Mouse (Mus musculus): ENCODE measurements around the gene Aspscr1.

The Aspscr1 gene

GRCm38 (mm10) chr11:120747974-120748373 lies 75.2 kb downstream of the Aspscr1 start:
- DNase-seq = no peak

GRCm38 (mm10) chr11:120749430-120749829 lies 76.7 kb downstream of the Aspscr1 start:
- peak in 1 of 2 experiments; percentile 32 for DNase-seq

- no peak for DNase-seq
Measured at GRCm38 (mm10) chr11:120751606-120752005, 78.8 kb downstream of the Aspscr1 start.
